11 mouse cellular contexts compared by ENCODE assay signal in genomic region chr15:81392997-81393396, GRCm38 (mm10). TPM values are rescaled to one million over a fixed set of nuclear protein-coding genes. Genes with fewer than 3 reads are reported as not detected.
DNase-seq lines count a peak whose midpoint lies in the region; ATAC-seq and TF ChIP-seq lines count a peak whose summit lies in the region.
"Had no signal": no experiment of that assay in that cellular context is flagged by ENCODE, and none has a peak within 500 bp of the region (broad histone marks: within the 10 kb centered on the region; RNA-seq: fewer than 3 reads in every experiment).

No protein-coding gene starts in this region.

- no peaks in the 10 kb centered on the region for H3K4me1 ChIP-seq in lung, postnatal 0 days (ENCODE audit: insufficient read depth, low read depth, low read length)
- peaks cover 33% of the 10 kb centered on the region for H3K4me1 ChIP-seq in liver, embryonic 12.5 days

- H3K9ac ChIP-seq in lung, postnatal 0 days (replicated peaks; ENCODE audit: low read depth), result no peak overlapping the region
- H3K9ac ChIP-seq in liver, embryonic 12.5 days, result no peak overlapping the region
- H3K9ac ChIP-seq: heart, embryonic 13.5 days; liver, embryonic 15.5 days had no signal

- no peak overlapping the region for H3K4me3 ChIP-seq in lung, postnatal 0 days (ENCODE audit: low read depth, low read length)
- no peak overlapping the region for H3K4me3 ChIP-seq in liver, embryonic 12.5 days
- H3K4me3 ChIP-seq: heart, embryonic 13.5 days; liver, embryonic 15.5 days had no signal

- no peak overlapping the region for H3K4me2 ChIP-seq in lung, postnatal 0 days (replicated peaks; ENCODE audit: low read depth, low read length)
- H3K4me2 ChIP-seq in liver, embryonic 12.5 days, result no peak overlapping the region
- H3K4me2 ChIP-seq: heart, embryonic 13.5 days; liver, embryonic 15.5 days had no signal

- H3K9me3 ChIP-seq in lung, postnatal 0 days (ENCODE audit: low read length), result no peaks in the 10 kb centered on the region
- H3K9me3 ChIP-seq in liver, embryonic 12.5 days (replicated peaks), result no peaks in the 10 kb centered on the region
- H3K9me3 ChIP-seq: heart, embryonic 13.5 days; liver, embryonic 15.5 days had no signal

- intact Hi-C loops in left cerebral cortex, postnatal 4 days (cut with DNase I), result no loop called here

- no peaks in the 10 kb centered on the region for H3K27me3 ChIP-seq in lung, postnatal 0 days (replicated peaks; ENCODE audit: insufficient read depth, low read length)
- no peaks in the 10 kb centered on the region for H3K27me3 ChIP-seq in liver, embryonic 12.5 days (replicated peaks)
- H3K27me3 ChIP-seq: heart, embryonic 13.5 days; liver, embryonic 15.5 days had no signal

- peak; percentile 18 to 34 for DNase-seq in lung, adult 18-20 months
- DNase-seq in lung, postnatal 0 days (ENCODE audit: low spot score), result no peak
- DNase-seq in cerebellum, postnatal 36 days, result peak; percentile 24 to 35
- peak; percentile 9 for DNase-seq in left cerebral cortex, postnatal 4 days
- DNase-seq in thymus, postnatal 14 days, result peak; percentile 53
- DNase-seq in embryo, embryonic 11 days, result no peak
- DNase-seq in adipocyte (ENCODE audit: low spot score), result no peak

- H3K36me3 ChIP-seq in lung, postnatal 0 days (ENCODE audit: insufficient read depth, low read length), result peaks cover 5% of the 10 kb centered on the region; the same call in 1 of the 2 replicates
- H3K36me3 ChIP-seq in liver, embryonic 12.5 days, result peaks cover 53% of the 10 kb centered on the region

- no peak for TF ChIP-seq EP300 in lung, postnatal 0 days (IDR thresholded peaks at IDR 0.05)

- H3K27ac ChIP-seq in lung, postnatal 0 days (ENCODE audit: low read length), result no peak overlapping the region
- no peak overlapping the region for H3K27ac ChIP-seq in liver, embryonic 12.5 days
- H3K27ac ChIP-seq: heart, embryonic 13.5 days; liver, embryonic 15.5 days had no signal

- TF ChIP-seq CTCF in lung, postnatal 0 days (IDR thresholded peaks at IDR 0.05), result no peak

- no peak for ATAC-seq in lung, postnatal 0 days
- no peak for ATAC-seq in liver, embryonic 12.5 days

RNA-seq across cellular contexts. Expression of gene St13, which starts 6.9 kb away (rescaled TPM):
- 87.1 and 99.2 TPM in 2 replicates for polyA plus RNA-seq in lung, postnatal 0 days (2015; fragmentation: Nextera tagmentation; extraction: Ambion mirVana)
- total RNA-seq in left cerebral cortex, postnatal 4 days (2021), result 100 to 1,000 TPM; 188 to 193 TPM
- 105 TPM in 2 replicates for polyA plus RNA-seq in liver, embryonic 12.5 days (2016; fragmentation: Nextera tagmentation; extraction: Ambion mirVana)

RNA-seq across cellular contexts. Expression of gene Xpnpep3, which starts 6.9 kb away (rescaled TPM):
- 4.8 and 6.3 TPM in 2 replicates for polyA plus RNA-seq in lung, postnatal 0 days (2015; fragmentation: Nextera tagmentation; extraction: Ambion mirVana)
- 10 to 100 TPM; 11.4 to 11.7 TPM for total RNA-seq in left cerebral cortex, postnatal 4 days (2021)
- polyA plus RNA-seq in liver, embryonic 12.5 days (2016; fragmentation: Nextera tagmentation; extraction: Ambion mirVana), result 10.1 and 10.5 TPM in 2 replicates

RNA-seq across cellular contexts. Expression of gene Dnajb7, which starts 15.1 kb away (rescaled TPM):
- 0.53 and 0.81 TPM in 2 replicates for polyA plus RNA-seq in lung, postnatal 0 days (2015; fragmentation: Nextera tagmentation; extraction: Ambion mirVana)
- under 1 TPM in 1 of 2 experiments, not detected in 1; 0.28 TPM for total RNA-seq in left cerebral cortex, postnatal 4 days (2021)
- 1.2 and 1.3 TPM in 2 replicates for polyA plus RNA-seq in liver, embryonic 12.5 days (2016; fragmentation: Nextera tagmentation; extraction: Ambion mirVana)
- polyA plus RNA-seq: brain, embryonic 14.5 days had no signal

RNA-seq across cellular contexts. Expression of gene Slc25a17, which starts 32.4 kb away (rescaled TPM):
- polyA plus RNA-seq in lung, postnatal 0 days (2015; fragmentation: Nextera tagmentation; extraction: Ambion mirVana), result 96.7 and 97.3 TPM in 2 replicates
- 10 to 100 TPM; 71.9 to 72.3 TPM for total RNA-seq in left cerebral cortex, postnatal 4 days (2021)
- 49.2 TPM in 2 replicates for polyA plus RNA-seq in liver, embryonic 12.5 days (2016; fragmentation: Nextera tagmentation; extraction: Ambion mirVana)

Comparison
In these comparisons a context has a peak if more than half of its experiments do, and no peak if none do; other contexts are left out.
1. DNase-seq: peak in lung, adult 18-20 months (2 of 2), cerebellum, postnatal 36 days (2 of 2), left cerebral cortex, postnatal 4 days (single experiment) and thymus, postnatal 14 days (single experiment); none in lung, postnatal 0 days (single experiment), embryo, embryonic 11 days (single experiment) and adipocyte (single experiment).